Mouse (Mus musculus) hindbrain, embryonic 11.5 days (tissue): ENCODE measurements around the gene Sipa1l2. TPM values are rescaled to one million over a fixed set of nuclear protein-coding genes. Genes with fewer than 3 reads are reported as not detected.

Source experiments
- ATAC-seq: fragments of 200-750 bp; cut with Nextera tagmentation; 2 replicates; pipeline ENCODE4 v1.8.0; 2017; ENCODE audit warnings: mild to moderate bottlenecking, moderate TSS enrichment, moderate library complexity; ENCODE audit not compliant: low FRiP score
- DNase-seq: peaks from one replicate; pipeline ENCODE4 v3.0.0-alpha.2; 2015; ENCODE audit warnings: low spot score
- H3K27ac ChIP-seq: fragments of 300-500 bp; sonication (generic); 2 replicates; pipeline ENCODE4 v1.5.1; 2014; ENCODE audit warnings: mild to moderate bottlenecking, low read depth, low read length
- H3K27me3 ChIP-seq: fragments of 300-500 bp; sonication (generic); 2 replicates; pipeline ENCODE4 v1.6.1; 2014; ENCODE audit warnings: mild to moderate bottlenecking, low read length, moderate library complexity, mixed read lengths; ENCODE audit not compliant: control insufficient read depth, insufficient read depth
- H3K36me3 ChIP-seq: fragments of 300-500 bp; sonication (generic); 2 replicates; pipeline ENCODE4 v1.6.1; 2014; ENCODE audit warnings: mild to moderate bottlenecking, low read length, moderate library complexity, mixed read lengths; ENCODE audit not compliant: control insufficient read depth, insufficient read depth
- H3K4me1 ChIP-seq: fragments of 300-500 bp; sonication (generic); replicated peaks from 2 replicates; pipeline ENCODE4 v1.6.1; 2014; ENCODE audit warnings: low read length, mixed read lengths; ENCODE audit not compliant: control insufficient read depth, insufficient read depth
- H3K4me2 ChIP-seq: fragments of 300-500 bp; sonication (generic); replicated peaks from 2 replicates; pipeline ENCODE4 v1.6.1; 2014; ENCODE audit warnings: mild to moderate bottlenecking, low read depth, low read length
- H3K4me3 ChIP-seq: fragments of 300-500 bp; sonication (generic); 2 replicates; pipeline ENCODE4 v1.5.1; 2014; ENCODE audit warnings: low read depth, low read length
- H3K9ac ChIP-seq: fragments of 300-500 bp; sonication (generic); 2 replicates; pipeline ENCODE4 v1.6.1; 2014; ENCODE audit warnings: low read depth, low read length
- H3K9me3 ChIP-seq: fragments of 300-500 bp; sonication (generic); 2 replicates; pipeline ENCODE4 v1.6.1; 2016; ENCODE audit warnings: low read length; ENCODE audit not compliant: control insufficient read depth
- WGBS: fragments of 180-500 bp; shearing (Covaris S2); extraction: QIAGEN DNeasy Blood & Tissue Kit; methylation state at CpG from one replicate; pipeline ENCODE4 v1.1.7; 2014; 5-methylcytosine and 5-hydroxymethylcytosine counted together
- polyA plus RNA-seq: library from polyadenylated mRNA; unstranded; fragments of >200 nt; fragmentation: Nextera tagmentation; extraction: Ambion mirVana; gene quantifications from 2 replicates; pipeline ENCODE4 v1.2.1, GENCODE M21; 2014

Gene Sipa1l2
- polyA plus RNA-seq, 1 experiment from 2014 or later, result 12.2 TPM

GRCm38 (mm10) chr8:125377704-125378103, 191.9 kb downstream of the Sipa1l2 start:
- Histone ChIP-seq H3K36me3 (no peaks in the 10 kb centered on the region), H3K27me3 (no peaks in the 10 kb centered on the region), H3K4me1 (no peaks in the 10 kb centered on the region), H3K27ac (no peak overlapping the region), H3K9ac (no peak overlapping the region), H3K4me3 (no peak overlapping the region), H3K4me2 (no peak overlapping the region), H3K9me3 (no peaks in the 10 kb centered on the region)
- no peak for DNase-seq
- WGBS, result 89% methylated on average over 3 of the region's 3 CpGs
- no peak for ATAC-seq

- no peaks in the 10 kb centered on the region for H3K27me3 ChIP-seq
- DNase-seq (no peak), ATAC-seq (no peak)
- H3K4me3 ChIP-seq, result no peak overlapping the region
- H3K27ac ChIP-seq, result no peak overlapping the region
- no peak overlapping the region for H3K9ac ChIP-seq
- H3K4me2 ChIP-seq, result no peak overlapping the region
- no peaks in the 10 kb centered on the region for H3K9me3 ChIP-seq
- no peaks in the 10 kb centered on the region for H3K36me3 ChIP-seq
- WGBS, result 86% methylated on average over 6 of the region's 6 CpGs
- no peaks in the 10 kb centered on the region for H3K4me1 ChIP-seq
These were observed 193.2 kb downstream of the Sipa1l2 start for GRCm38 (mm10) chr8:125376448-125376845.

- no peaks in the 10 kb centered on the region for H3K27me3 ChIP-seq
- H3K9ac ChIP-seq, result no peak overlapping the region
- H3K4me1 ChIP-seq, result no peaks in the 10 kb centered on the region
- H3K9me3 ChIP-seq, result no peaks in the 10 kb centered on the region
- 64% methylated on average over 8 of the region's 8 CpGs for WGBS
- H3K36me3 ChIP-seq, result no peaks in the 10 kb centered on the region
- H3K4me2 ChIP-seq, result no peak overlapping the region
- DNase-seq, result no peak
- no peak overlapping the region for H3K4me3 ChIP-seq
- ATAC-seq, result no peak
- H3K27ac ChIP-seq, result no peak overlapping the region
These were observed 193.8 kb downstream of the Sipa1l2 start for GRCm38 (mm10) chr8:125375659-125376447.

- DNase-seq (no peak), ATAC-seq (no peak)
- no peak overlapping the region for H3K9ac ChIP-seq
- H3K4me1 ChIP-seq, result no peaks in the 10 kb centered on the region; the same call in 1 of the 2 replicates
- H3K36me3 ChIP-seq, result no peaks in the 10 kb centered on the region
- no peaks in the 10 kb centered on the region for H3K9me3 ChIP-seq
- no peak overlapping the region for H3K4me2 ChIP-seq
- H3K27me3 ChIP-seq, result no peaks in the 10 kb centered on the region
- H3K27ac ChIP-seq, result no peak overlapping the region
- H3K4me3 ChIP-seq, result no peak overlapping the region
- WGBS, result 92% methylated on average over 4 of the region's 4 CpGs
These were observed 197.0 kb downstream of the Sipa1l2 start for GRCm38 (mm10) chr8:125372596-125372995.

- ATAC-seq, result no peak
- DNase-seq, result no peak
- Histone ChIP-seq H3K27me3 (no peaks in the 10 kb centered on the region), H3K9ac (no peak overlapping the region), H3K27ac (no peak overlapping the region), H3K36me3 (no peaks in the 10 kb centered on the region), H3K4me1 (no peaks in the 10 kb centered on the region; the same call in 1 of the 2 replicates), H3K4me2 (no peak overlapping the region), H3K9me3 (no peaks in the 10 kb centered on the region), H3K4me3 (no peak overlapping the region)
- 34% methylated on average over 8 of the region's 8 CpGs for WGBS
These were observed 199.9 kb downstream of the Sipa1l2 start for GRCm38 (mm10) chr8:125369491-125370236.

GRCm38 (mm10) chr8:125368341-125369035, 201.1 kb downstream of the Sipa1l2 start:
- ATAC-seq (no peak), DNase-seq (no peak)
- Histone ChIP-seq H3K36me3 (no peaks in the 10 kb centered on the region), H3K27ac (no peak overlapping the region), H3K4me2 (no peak overlapping the region), H3K9ac (no peak overlapping the region), H3K9me3 (no peaks in the 10 kb centered on the region), H3K27me3 (no peaks in the 10 kb centered on the region), H3K4me3 (no peak overlapping the region), H3K4me1 (no peaks in the 10 kb centered on the region; the same call in 1 of the 2 replicates)
- 70% methylated on average over 4 of the region's 4 CpGs for WGBS

Other genes starting within 250 kb of the Sipa1l2 start
- 7.7 and 9.7 TPM in 2 replicates for gene Map10, start 100.0 kb upstream of the Sipa1l2 start, polyA plus RNA-seq
- 21.1 and 21.5 TPM in 2 replicates for gene Ntpcr, start 160.2 kb upstream of the Sipa1l2 start, polyA plus RNA-seq